Mouse (Mus musculus) CH12.LX (cell line): ENCODE results near the gene Spin1. TPM values are rescaled to one million over a fixed set of nuclear protein-coding genes. Genes with fewer than 3 reads are reported as not detected.

ENCODE experiments used
- DNase-seq: peaks from one replicate; pipeline ENCODE4 v3.0.0-alpha.2; 2013; ENCODE audit errors: extremely low read depth
- H3K27ac ChIP-seq: 2 replicates; pipeline ENCODE4 v1.5.1; 2012; ENCODE audit warnings: low read depth, mild to moderate bottlenecking, control low read depth, moderate library complexity; ENCODE audit not compliant: insufficient read depth
- H3K27me3 ChIP-seq: replicated peaks from 2 replicates; pipeline ENCODE3; 2012; ENCODE audit warnings: inconsistent platforms
- H3K36me3 ChIP-seq, 2 experiments: replicated peaks in 1 of 2; 2 replicates each; pipeline versions ENCODE3 to v1.6.1; 2012; ENCODE audit warnings: inconsistent platforms in 1 of 2, low read length in 1 of 2, mild to moderate bottlenecking in 1 of 2, mixed read lengths in 1 of 2, moderate library complexity in 1 of 2; ENCODE audit not compliant: control insufficient read depth in 1 of 2, insufficient read depth in 1 of 2
- H3K4me1 ChIP-seq, 2 experiments: 2 replicates each; pipeline ENCODE4 v1.6.1; 2012; ENCODE audit warnings: inconsistent platforms in 1 of 2, moderate library complexity in 1 of 2; ENCODE audit not compliant: insufficient read depth in 2 of 2, control insufficient read depth in 1 of 2
- H3K4me2 ChIP-seq: 2 replicates; pipeline ENCODE4 v1.6.1; 2012; ENCODE audit warnings: low read depth, mild to moderate bottlenecking, control low read depth; ENCODE audit not compliant: poor library complexity, insufficient read depth, severe bottlenecking
- H3K4me3 ChIP-seq, 3 experiments: fragments of 150-350 bp in 1 of 3; sonication (generic) in 1 of 3; replicated peaks in 1 of 3; 2 replicates each; pipeline versions ENCODE3 to v1.5.1; 2011 to 2012; ENCODE audit warnings: low read depth in 2 of 3, low read length in 2 of 3, mild to moderate bottlenecking in 2 of 3, moderate library complexity in 2 of 3, control low read depth in 1 of 3, improper control_type of control experiment in 1 of 3, inconsistent platforms in 1 of 3, mixed read lengths in 1 of 3; ENCODE audit not compliant: poor library complexity in 1 of 3
- H3K79me2 ChIP-seq: replicated peaks from 2 replicates; pipeline ENCODE4 v1.6.1; 2012; ENCODE audit warnings: mild to moderate bottlenecking, moderate library complexity; ENCODE audit not compliant: control insufficient read depth, poor library complexity, insufficient read depth, severe bottlenecking; ENCODE audit errors: extremely low read depth
- H3K9ac ChIP-seq: 2 replicates; pipeline ENCODE4 v1.6.1; 2012; ENCODE audit warnings: low read depth, mild to moderate bottlenecking, control low read depth, moderate library complexity; ENCODE audit not compliant: insufficient read depth
- H3K9me3 ChIP-seq: replicated peaks from 2 replicates; pipeline ENCODE3; 2012; ENCODE audit warnings: low read length, inconsistent platforms, mixed read lengths
- CHD2 ChIP-seq: IDR thresholded peaks from 2 replicates; pipeline ENCODE4 v1.6.1; 2011; ENCODE audit warnings: low read length, improper control_type of control experiment
- CTCF ChIP-seq, 2 experiments: IDR thresholded peaks in 1 of 2; conservative IDR thresholded peaks in 1 of 2; 2 replicates each; pipeline ENCODE4 v1.5.1; 2011 to 2012; ENCODE audit warnings: low read depth in 2 of 2, low read length in 2 of 2, improper control_type of control experiment in 1 of 2, inconsistent platforms in 1 of 2, mild to moderate bottlenecking in 1 of 2, moderate library complexity in 1 of 2
- ELF1 ChIP-seq: IDR thresholded peaks from 2 replicates; pipeline ENCODE4 v1.6.1; 2014; ENCODE audit warnings: low read depth, mild to moderate bottlenecking, inconsistent platforms, low read length, improper control_type of control experiment
- EP300 ChIP-seq: IDR thresholded peaks from 2 replicates; pipeline ENCODE4 v1.6.1; 2011; ENCODE audit warnings: low read length, improper control_type of control experiment
- ETS1 ChIP-seq: conservative IDR thresholded peaks from 2 replicates; pipeline ENCODE4 v1.6.1; 2012; ENCODE audit warnings: low read depth, mild to moderate bottlenecking, inconsistent platforms, low read length, improper control_type of control experiment, moderate library complexity
- JUND ChIP-seq: conservative IDR thresholded peaks from 2 replicates; pipeline ENCODE4 v1.6.1; 2011; ENCODE audit warnings: low read depth, low read length, improper control_type of control experiment
- MAZ ChIP-seq: IDR thresholded peaks from 2 replicates; pipeline ENCODE4 v1.6.1; 2012; ENCODE audit warnings: low read depth, mild to moderate bottlenecking, inconsistent platforms, low read length, improper control_type of control experiment, moderate library complexity
- MEF2A ChIP-seq: IDR thresholded peaks from 2 replicates; pipeline ENCODE4 v1.6.1; 2014; ENCODE audit warnings: low read depth, mild to moderate bottlenecking, inconsistent platforms, low read length, improper control_type of control experiment, borderline replicate concordance
- NELFE ChIP-seq: IDR thresholded peaks from 2 replicates; pipeline ENCODE4 v1.6.1; 2011; ENCODE audit warnings: low read depth, low read length, improper control_type of control experiment
- NRF1 ChIP-seq: IDR thresholded peaks from 2 replicates; pipeline ENCODE4 v1.6.1; 2014; ENCODE audit warnings: low read depth, mild to moderate bottlenecking, inconsistent platforms, low read length, improper control_type of control experiment, moderate library complexity
- RCOR1 ChIP-seq: conservative IDR thresholded peaks from 2 replicates; pipeline ENCODE4 v1.6.1; 2012; ENCODE audit warnings: low read depth, mild to moderate bottlenecking, inconsistent platforms, low read length, improper control_type of control experiment
- TCF12 ChIP-seq: IDR thresholded peaks from 2 replicates; pipeline ENCODE4 v1.6.1; 2014; ENCODE audit warnings: low read depth, mild to moderate bottlenecking, inconsistent platforms, low read length, improper control_type of control experiment
- USF1 ChIP-seq: IDR thresholded peaks from 2 replicates; pipeline ENCODE4 v1.6.1; 2014; ENCODE audit warnings: low read depth, mild to moderate bottlenecking, inconsistent platforms, low read length, improper control_type of control experiment
- ZC3H11A ChIP-seq: IDR thresholded peaks from 2 replicates; pipeline ENCODE4 v1.6.1; 2012; ENCODE audit warnings: low read depth, mild to moderate bottlenecking, inconsistent platforms, low read length, improper control_type of control experiment
- ZKSCAN1 ChIP-seq: IDR thresholded peaks from 2 replicates; pipeline ENCODE4 v1.6.1; 2012; ENCODE audit warnings: low read depth, inconsistent platforms, low read length, improper control_type of control experiment, borderline replicate concordance
- ZMIZ1 ChIP-seq: IDR thresholded peaks from 2 replicates; pipeline ENCODE4 v1.6.1; 2012; ENCODE audit warnings: low read depth, mild to moderate bottlenecking, inconsistent platforms, low read length, improper control_type of control experiment
- ZNF384 ChIP-seq: IDR thresholded peaks from 2 replicates; pipeline ENCODE4 v1.6.1; 2012; ENCODE audit warnings: low read depth, low read length, improper control_type of control experiment, inconsistent platforms
- dilution Hi-C: fragments of 300-500 bp; cut with MboI; formaldehyde crosslinking; loops from 2 replicates; pipeline ENCODE4 v1.14.3; 2020; ENCODE audit warnings: low sequenced_read_pairs; ENCODE audit not compliant: extremely low pct_unique_long_range_greater_than_20kb, extremely low pct_ligation_motif_present
- in situ Hi-C: fragments of 300-500 bp; cut with MboI; formaldehyde crosslinking; loops from 3 replicates; pipeline ENCODE4 v1.14.3; 2019; ENCODE audit warnings: low sequenced_read_pairs, low pct_ligation_motif_present, low pct_unique_long_range_greater_than_20kb, mixed read lengths
- polyA plus RNA-seq: library from polyadenylated mRNA; unstranded; fragments of >175 nt; gene quantifications from 2 replicates; pipeline ENCODE4 v1.2.1, GENCODE M21; 2012; ENCODE audit warnings: low read depth; ENCODE audit not compliant: insufficient read length
- total RNA-seq, 2 experiments: library from RNA; depleted of rRNA; stranded (reverse); fragments of 300-350 nt in 1 of 2; fragments of >200 nt in 1 of 2; gene quantifications; 2 replicates each; pipeline ENCODE4 v1.2.3; 2012 to 2014

Spin1 gene
- total and polyA plus RNA-seq, 3 experiments = 15.2 to 37.8 (median 25.4) TPM

DNA sequence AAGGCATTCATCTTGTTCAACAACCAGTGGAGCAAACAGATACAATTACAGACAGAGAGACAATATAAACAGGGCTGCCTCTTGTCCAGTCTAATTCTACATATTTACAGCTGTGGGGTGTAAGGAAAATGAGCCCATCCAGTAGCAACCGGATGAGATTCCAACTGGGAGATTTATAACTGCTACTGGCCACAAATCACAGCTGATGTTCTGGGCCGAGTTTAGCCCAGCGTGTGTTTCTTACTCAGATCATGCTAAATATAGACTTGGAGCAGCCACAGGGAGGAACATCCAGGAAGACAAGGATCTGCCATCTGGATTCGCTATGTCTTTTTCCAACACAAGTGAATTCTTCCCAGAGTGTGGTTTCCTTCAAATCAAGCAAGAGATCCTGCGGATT, 97.5 kb downstream of the Spin1 start:
- no peaks in the 10 kb centered on the region for H3K36me3 ChIP-seq
- in situ Hi-C loops = loop anchor here (25.0 kb wide), 1 partner anchor 414 kb away; no protein-coding TSS in a partner anchor
- dilution Hi-C loops = no loop called here
- no peak overlapping the region for H3K4me2 ChIP-seq
- H3K9ac ChIP-seq = no peak overlapping the region
- H3K27me3 ChIP-seq = no peaks in the 10 kb centered on the region
- H3K4me3 ChIP-seq = no peak overlapping the region
- H3K27ac ChIP-seq = no peak overlapping the region
- peaks cover 2 to 9% of the 10 kb centered on the region in 2 experiments; a peak in 3 of 4 replicates for H3K4me1 ChIP-seq
- H3K9me3 ChIP-seq = peaks cover 3% of the 10 kb centered on the region
- no peak for DNase-seq
- TF ChIP-seq ZMIZ1 (no peak), MEF2A (no peak), ZNF384 (no peak), RCOR1 (no peak), EP300 (no peak), USF1 (no peak), ETS1 (no peak), CTCF (conservative IDR thresholded peaks at IDR 0.05 in 1 of 2, IDR thresholded peaks at IDR 0.05 in 1 of 2; ENCODE audit: low read depth in 2 of 2, low read length in 2 of 2) (no peak), MAZ (no peak), JUND (no peak), ZKSCAN1 (no peak), ZC3H11A (no peak), NELFE (no peak), CHD2 (no peak), TCF12 (no peak), NRF1 (no peak), ELF1 (no peak)
- TF ChIP-seq, all 38 proteins: peak for 0
- H3K79me2 ChIP-seq = no peaks in the 10 kb centered on the region

Other genes starting within 250 kb of the Spin1 start
- 0.21 and 0.25 TPM in 2 replicates for gene Nxnl2, start 70.1 kb downstream of the Spin1 start, total RNA-seq (2012; rRNA removed)
- gene Nxnl2, start 70.1 kb downstream of the Spin1 start, total RNA-seq (2014; rRNA removed) = 0.30 TPM in 1 of 2 replicates, not detected in the other
- gene Nxnl2, start 70.1 kb downstream of the Spin1 start, polyA plus RNA-seq = 0.25 TPM in 1 of 2 replicates, not detected in the other